Mouse (Mus musculus): ENCODE data around the gene Cavin4.

Cavin4 gene

GRCm38 (mm10) chr4:48663271-48663670 lies at the start of gene Cavin4:
Gene Cavin4, plus strand, starts transcription at chr4:48663514.
- no peak for DNase-seq

DNA sequence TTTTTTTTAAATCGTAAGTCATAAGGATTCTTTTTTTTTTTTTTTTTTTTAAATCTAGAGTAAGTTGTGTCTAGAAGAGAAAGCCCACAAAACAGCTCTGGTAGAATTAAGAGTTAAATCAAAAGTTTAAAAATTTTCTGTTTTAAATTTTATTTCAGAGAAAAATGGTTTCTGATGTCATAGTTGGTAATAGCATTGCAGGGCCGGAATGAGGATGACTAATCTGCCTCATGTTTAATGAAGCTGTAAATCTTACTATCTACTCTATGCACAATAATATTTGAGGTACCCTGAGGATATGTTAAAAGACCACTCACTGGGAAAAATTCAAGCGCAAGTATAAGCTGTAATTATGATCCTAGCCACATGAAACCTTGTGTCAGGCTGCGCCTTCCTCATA lies 47.8 kb upstream of the Cavin4 start:
- no peak for DNase-seq

DNA sequence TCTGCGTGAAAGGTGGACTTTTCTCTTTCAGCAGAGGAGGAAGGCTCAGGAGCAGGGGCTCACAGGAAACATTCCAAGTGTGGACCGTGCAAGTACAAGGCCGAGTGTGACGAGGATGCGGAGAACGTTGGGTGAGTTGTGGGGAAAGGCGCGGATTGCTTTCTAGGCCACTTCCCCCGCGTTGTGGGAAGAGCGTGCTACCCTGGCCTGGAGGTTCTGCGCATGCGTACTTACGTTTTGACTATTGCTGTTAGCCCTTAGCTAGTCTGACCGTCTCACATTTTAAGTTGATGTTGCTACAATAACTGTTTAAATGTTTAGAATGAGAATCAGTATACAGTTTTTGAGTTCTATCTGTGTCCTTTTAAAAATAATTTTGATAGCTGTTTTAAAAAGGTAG lies 46.1 kb upstream of the Cavin4 start:
- no peak for DNase-seq

DNA sequence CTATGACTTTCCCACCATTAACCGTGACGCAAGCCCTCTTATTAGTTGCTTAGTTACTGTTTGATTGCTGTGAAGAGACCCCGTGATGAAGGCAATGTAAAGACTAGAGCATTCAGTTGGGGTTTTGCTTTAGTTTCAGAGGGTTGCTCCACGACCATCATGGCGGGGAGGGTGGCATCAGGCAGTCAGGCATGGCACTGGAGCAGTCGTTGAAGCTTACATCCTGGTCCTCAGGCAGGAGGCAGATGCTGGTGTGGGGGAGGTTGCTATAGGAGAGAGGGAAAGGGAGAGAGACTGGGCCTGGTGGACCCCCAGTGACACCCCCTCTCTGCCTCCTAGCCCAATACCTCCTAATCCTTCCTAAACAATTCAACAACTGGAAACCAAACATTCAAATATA lies 43.2 kb upstream of the Cavin4 start:
- DNase-seq, result no peak

- no peak for DNase-seq
Measured at GRCm38 (mm10) chr4:48622246-48622645, 41.1 kb upstream of the Cavin4 start.

DNA sequence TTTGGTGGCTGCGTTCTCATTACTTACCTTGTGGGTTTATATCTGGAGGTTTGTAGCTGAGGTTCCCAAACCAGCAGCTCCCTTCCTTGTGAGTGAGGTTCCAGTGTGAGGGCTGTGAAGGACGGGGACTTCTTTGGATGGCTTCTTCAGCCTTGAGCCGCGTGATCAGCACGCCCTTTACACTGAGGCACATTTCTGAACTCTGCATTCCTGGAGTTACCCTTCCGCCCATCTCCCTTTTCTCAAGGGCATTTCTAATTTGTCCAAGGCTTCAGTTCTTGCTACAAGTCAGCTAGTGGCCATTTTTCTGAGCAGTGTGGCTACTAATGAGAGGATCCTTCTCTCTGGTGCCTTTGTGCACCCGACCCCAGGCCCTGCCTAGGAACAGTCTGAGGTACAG lies 40.4 kb upstream of the Cavin4 start:
- no peak for DNase-seq

DNA sequence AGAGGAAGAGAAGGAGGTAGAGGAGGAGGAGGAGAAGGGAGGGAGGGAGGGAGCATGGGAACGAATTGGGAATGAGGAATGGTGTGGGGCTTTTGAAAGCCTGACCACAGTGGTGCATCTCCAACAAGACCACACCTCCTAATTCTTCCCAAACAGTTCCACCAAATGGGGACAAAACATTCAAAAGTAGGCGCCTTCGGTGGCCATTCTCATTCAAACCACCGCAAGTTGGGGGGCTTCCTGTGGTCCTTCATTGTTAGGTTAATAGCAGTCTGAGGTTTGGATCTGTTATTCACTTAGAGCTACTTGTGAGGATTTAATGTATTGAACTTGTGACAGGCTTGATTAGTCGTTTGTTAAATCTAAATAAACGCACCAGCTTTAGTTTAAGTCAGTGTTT lies 38.4 kb upstream of the Cavin4 start:
- DNase-seq, result no peak

DNA sequence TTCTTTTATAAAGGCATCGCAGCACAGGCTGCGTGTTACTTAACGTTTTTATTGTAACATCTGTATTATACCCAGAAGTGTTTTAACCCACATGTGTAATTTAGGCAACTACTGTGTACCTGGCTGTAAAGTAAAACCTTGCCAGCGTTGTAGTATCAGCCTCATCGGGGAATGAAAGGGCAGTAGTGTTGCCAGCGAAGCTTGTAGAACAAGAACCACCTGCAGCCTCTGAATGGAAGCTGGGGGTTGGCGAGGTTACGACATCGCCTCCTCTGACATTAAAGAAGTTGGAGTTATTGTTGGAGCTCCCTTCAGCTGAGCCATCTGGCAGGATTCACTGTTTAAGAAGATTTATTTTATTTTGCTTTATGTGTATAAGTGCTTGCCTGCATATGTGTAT lies 37.5 kb upstream of the Cavin4 start:
- DNase-seq, result no peak

DNA sequence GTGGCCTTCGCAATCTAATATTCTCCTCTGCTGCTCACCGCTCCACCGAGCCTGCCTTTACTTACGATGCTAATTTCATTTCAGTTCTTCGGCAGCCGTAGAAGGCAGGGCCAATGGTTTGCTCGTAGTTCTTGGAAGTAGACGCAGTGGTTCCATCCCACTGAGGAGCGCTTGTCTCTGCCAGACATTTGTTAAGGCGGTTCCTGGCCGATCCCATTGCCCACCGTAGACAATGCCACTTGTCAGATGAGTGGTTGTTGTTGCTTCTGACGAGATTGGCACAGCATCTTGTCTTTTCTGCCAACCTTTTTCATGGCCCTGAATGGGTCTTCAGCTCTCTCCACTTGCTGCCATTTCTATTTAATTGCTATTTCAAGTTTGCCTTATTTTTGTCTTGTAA lies 33.9 kb upstream of the Cavin4 start:
- no peak for DNase-seq

DNA sequence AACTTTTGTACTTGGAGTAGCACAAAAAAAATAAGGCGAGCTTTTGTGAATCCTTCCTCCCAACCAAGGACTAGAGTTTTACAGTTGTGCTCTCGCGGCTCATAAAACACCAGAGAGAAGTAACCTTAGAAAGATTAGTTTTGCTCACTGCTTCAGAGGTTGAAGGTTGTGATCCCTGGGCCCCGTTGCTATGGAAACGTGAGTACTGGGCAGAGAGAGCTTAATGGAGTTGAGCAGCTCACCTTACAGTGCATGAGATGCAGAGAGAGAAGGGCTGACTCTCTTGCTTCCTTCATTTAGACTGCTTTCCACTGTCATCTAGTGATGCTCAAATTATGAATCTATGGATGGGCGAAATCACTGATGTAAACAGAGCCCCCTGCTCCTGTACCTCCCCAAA lies 29.8 kb upstream of the Cavin4 start:
- no peak for DNase-seq

GRCm38 (mm10) chr4:48634058-48634457 lies 29.3 kb upstream of the Cavin4 start:
- DNase-seq, result no peak

- no peak for DNase-seq
Measured at GRCm38 (mm10) chr4:48636831-48637230, 26.5 kb upstream of the Cavin4 start.

DNA sequence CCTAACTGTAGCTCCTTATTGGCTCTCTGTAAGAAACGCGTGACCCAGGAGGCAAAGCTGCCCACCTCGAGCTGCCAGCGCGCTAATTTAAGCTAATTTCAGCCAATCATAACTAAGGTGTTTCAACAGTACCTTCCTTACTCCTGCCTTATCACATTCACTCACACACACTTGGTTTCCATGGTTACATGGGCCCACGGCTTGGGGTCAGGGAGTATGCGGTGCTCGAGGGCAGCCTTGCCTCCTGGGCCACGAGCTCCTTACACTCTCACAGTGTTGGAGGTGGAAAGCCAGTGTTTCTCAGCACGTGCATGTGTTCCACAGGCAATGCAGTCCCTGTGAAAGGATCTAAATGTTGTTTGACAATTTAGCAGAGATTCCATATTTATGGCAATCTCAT lies 25.2 kb upstream of the Cavin4 start:
- DNase-seq, result no peak

- DNase-seq, result no peak
Measured at GRCm38 (mm10) chr4:48639503-48639902, 23.8 kb upstream of the Cavin4 start.

DNA sequence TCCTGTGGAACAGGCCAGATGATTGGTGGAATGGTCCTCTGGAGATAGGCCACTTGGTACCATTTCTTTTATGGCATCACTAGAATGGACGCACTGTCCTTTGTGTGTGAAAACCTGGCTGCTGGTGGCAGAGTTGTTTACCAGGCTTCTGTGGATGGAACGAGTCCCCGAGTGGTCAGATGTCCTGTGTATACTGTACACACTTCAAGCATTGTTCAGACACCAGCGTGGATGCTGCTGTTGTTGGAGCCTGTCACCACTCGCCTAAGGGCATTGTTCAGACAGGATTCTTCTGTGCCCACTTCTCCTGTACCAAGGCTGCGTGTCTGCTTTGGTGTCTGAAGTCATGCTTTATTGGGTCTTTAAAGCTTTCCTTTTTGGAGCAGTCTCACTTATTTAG lies 19.5 kb upstream of the Cavin4 start:
- peak; percentile 35 for DNase-seq

- no peak for DNase-seq
Measured at GRCm38 (mm10) chr4:48646143-48646542, 17.2 kb upstream of the Cavin4 start.

DNA sequence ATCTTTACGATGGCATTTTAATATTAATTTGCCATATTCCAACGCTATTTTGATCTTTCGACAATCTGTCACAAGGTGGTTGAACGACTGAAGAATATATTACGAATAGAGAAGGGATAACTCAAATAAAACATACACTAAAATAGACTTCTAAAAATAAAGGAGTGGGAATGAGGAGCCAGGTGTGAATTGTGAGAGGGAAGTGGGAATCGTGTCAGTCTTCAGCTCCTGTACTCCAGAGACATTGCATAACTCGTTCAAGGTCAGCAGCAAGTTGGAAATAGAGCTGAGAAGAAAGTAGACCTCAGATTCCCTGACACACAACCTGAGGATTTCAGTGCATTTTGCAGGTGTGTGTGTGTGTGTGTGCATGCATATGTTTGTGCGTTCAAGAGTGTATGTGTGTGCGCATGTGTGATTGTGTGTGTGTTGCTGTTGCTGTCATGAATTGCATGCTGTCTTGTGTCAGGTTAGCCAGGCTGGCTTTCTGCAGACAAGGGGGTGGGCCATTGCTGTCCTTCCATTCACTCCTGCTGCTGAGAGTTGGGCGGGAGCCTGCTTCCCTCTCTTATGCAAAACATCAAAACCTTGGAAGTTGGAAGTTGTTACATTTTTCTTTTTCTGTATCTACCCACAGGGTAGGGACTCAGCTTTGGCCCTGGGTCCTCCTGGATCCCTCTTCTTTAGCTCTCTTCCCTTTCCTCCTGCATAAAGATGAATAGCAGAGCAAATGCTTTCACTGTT lies 12.5 kb upstream of the Cavin4 start:
- no peak for DNase-seq

DNA sequence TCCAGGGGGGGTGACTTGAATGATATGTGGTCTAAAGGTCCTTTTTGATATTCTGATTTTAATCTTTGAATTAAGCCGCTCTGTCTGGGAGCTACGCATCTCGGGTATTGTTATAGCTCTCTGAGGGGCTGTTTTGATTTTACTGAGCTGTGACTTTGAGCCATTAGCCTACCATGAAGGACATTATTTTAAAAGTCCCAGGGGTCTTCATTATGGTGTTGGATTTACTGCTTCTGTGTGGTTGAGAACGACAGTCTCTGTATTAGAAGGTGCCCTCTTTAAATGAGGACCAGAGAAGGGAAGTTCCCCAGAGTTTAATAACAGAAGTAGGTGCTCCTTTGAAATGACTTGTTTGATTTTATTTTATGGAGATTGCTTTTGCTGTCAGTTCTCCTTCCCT lies 9.2 kb upstream of the Cavin4 start:
- DNase-seq, result no peak

DNA sequence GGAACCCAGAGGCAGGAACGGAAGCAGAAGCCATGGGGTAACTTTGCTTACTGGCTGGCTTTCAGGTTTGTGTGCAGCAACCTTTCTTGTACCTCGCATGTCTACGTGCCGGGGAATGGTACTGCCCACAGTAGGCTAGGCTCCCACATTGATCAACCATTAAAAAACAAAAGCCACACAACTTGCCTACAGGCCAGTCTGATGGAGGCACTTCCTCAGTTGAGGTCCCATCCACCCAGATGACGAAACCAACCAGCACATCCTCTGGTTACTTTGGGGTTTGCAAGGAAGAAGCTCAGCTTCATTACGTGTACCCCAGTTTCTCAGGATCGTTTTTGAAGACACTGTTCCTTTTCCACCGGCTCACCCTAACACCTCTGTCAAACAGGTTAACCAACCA lies 6.8 kb upstream of the Cavin4 start:
- DNase-seq, result no peak

GRCm38 (mm10) chr4:48660144-48660543 lies 3.2 kb upstream of the Cavin4 start:
- DNase-seq, result no peak

GRCm38 (mm10) chr4:48660619-48661575 lies 2.4 kb upstream of the Cavin4 start:
- no peak for DNase-seq

GRCm38 (mm10) chr4:48664021-48664420 lies 707 bp downstream of the Cavin4 start:
- DNase-seq, result no peak

DNA sequence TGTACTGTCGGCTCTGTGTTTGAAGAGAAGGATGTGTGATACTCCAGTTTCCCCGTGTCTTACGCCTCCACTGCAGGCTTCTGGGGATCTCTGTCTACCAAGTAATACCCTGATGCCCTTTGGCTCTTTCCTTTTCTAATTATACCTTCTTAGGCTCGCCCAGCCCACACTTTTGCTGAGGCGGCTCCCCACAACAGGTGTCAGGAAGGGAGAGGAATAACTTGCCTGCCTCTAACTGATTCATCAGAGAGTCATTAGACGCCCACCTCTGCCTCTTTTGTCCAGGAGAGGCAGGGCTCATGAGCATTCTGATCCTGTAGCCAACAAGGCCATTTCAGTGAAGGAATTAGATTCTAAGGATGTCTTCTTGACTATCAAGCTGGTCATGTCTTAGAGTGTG lies 4.0 kb downstream of the Cavin4 start:
- no peak for DNase-seq

DNA sequence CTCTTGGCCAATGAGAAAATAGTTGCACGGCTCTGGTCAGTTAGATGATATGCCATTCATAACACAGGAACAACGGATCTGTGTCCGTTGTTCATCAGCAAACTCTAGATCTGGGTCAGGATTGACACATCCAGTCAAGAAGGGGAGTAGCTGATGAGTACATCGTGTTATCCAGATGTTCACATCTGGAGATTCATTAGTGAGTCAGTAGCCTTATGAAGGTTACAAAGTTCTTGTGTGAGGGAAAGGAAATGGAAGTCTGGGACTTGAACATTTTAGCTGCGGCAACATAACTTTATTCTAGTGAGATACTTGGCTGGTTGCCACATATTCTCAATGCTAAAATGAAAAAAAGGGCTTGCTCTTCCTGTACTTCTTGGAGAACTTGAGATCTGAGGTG lies 9.6 kb downstream of the Cavin4 start:
- DNase-seq, result no peak
